Mouse (Mus musculus): ENCODE measurements around the gene Nup133.
A peak's percentile ranks its signal among the peaks of the same experiment; 100 is the strongest.

Gene Nup133

DNA sequence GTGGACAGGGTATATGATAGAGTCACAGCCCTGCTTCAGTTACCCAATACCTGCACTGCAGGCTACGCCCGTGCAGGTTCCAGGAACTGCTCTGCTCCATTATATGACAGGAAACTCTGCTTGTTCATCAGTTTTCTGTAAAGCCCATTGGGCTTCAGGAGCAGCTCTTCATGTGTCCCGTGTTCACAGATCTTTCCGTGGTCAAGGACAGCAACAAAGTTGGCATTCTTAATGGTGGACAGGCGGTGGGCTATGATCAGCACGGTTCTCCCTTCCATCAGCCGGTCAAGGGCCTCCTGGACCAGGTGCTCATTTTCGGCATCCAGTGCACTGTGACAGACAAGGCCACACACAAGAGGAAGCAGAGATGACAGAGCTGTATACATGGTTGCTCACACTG, 5.2 kb upstream of the Nup133 start:
- DNase-seq (ENCODE audit: extremely low read depth, low read depth): no peak

GRCm38 (mm10) chr8:123953686-123954085, 4.6 kb upstream of the Nup133 start:
- DNase-seq (ENCODE audit: extremely low read depth, low read depth): no peak

- peak; percentile 51 for DNase-seq (ENCODE audit: extremely low read depth, low read depth)
Observed at GRCm38 (mm10) chr8:123950077-123950802, 1.2 kb upstream of the Nup133 start.

DNA sequence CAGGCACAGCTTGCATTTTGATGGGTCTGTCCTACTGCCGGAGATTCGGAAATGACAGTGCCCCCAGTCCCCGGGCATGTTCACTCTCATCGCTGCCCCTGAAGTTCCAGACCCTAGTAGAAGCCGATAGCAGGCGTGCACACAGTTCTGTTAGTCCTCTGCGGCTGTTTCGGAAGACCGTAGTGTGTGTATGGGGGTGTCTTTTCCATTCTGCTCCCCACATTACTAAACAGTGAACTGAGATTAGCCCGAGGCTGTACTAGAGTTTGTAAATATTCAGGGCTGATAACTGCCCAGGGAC, 571 bp upstream of the Nup133 start:
- peak; percentile 19 for DNase-seq (ENCODE audit: extremely low read depth, low read depth)

DNA sequence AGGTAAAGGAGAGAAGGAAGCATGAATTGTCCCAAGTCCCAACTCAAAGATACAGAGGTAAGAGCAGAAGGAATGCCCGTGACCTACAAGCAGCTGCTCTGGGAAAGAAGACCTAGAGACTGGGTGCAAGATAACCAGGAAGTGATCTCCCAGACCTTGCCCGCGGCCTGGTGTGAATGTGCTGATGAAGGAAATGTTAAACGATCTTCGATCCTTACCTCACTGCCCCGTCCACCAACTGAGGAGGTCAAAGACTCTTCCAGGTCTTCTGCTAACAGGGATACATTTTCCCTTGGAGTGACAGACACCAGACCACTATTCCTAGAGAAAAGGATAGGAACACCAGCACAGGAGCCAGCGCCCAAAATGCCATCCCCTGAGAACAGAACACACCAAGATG, 20.0 kb downstream of the Nup133 start:
- no peak for DNase-seq (ENCODE audit: extremely low read depth, low read depth)

GRCm38 (mm10) chr8:123925671-123926070, 23.4 kb downstream of the Nup133 start:
- no peak for DNase-seq (ENCODE audit: extremely low read depth, low read depth)

GRCm38 (mm10) chr8:123924719-123925118, 24.3 kb downstream of the Nup133 start:
- peak; percentile 80 for DNase-seq (ENCODE audit: extremely low read depth, low read depth)

- DNase-seq (ENCODE audit: extremely low read depth, low read depth): no peak
Observed at GRCm38 (mm10) chr8:123914635-123915034, 34.4 kb downstream of the Nup133 start.

GRCm38 (mm10) chr8:123912265-123912664, 36.8 kb downstream of the Nup133 start:
- no peak for DNase-seq (ENCODE audit: extremely low read depth, low read depth)

DNA sequence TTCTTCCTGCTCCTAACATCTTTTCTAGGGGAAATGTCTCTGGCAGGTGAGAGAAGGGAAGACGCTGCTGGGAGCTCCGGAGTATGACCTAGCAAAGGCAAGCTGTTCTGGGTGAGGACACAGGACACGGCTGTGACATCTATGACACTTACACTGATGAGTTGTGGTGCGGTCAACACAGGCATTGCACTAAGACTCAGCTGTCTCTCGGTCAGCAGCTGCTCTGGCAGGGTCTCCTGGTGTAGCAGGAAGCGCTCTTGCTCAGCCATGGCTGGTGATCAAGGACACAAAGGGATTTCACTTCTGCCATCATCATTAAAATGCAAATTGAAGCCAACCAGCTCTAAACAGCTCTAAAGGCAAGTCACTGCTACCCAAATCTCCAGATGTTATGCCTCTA, 41.5 kb downstream of the Nup133 start:
- DNase-seq (ENCODE audit: extremely low read depth, low read depth): no peak

GRCm38 (mm10) chr8:123902653-123903052, 46.4 kb downstream of the Nup133 start:
- no peak for DNase-seq (ENCODE audit: extremely low read depth, low read depth)

DNA sequence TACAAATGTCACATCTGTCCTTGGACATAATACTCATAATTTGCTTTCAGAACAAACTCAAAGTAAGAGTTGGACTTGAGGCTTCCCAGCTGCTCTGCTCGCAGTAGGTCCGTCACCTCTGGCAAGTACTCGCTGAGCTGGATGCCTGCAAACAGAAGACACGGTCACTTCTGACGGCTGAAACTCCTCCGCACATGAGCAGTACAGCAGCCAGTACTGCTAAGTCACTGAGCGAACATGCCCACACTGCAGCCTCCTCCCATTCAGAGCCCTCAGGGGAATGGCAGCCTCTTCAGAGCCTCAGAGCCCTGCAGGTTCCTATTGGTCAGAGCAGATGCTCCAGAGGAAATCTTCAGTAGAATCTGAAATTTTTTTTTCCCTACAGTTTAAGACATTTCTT, 49.7 kb downstream of the Nup133 start:
- DNase-seq (ENCODE audit: extremely low read depth, low read depth): no peak

DNA sequence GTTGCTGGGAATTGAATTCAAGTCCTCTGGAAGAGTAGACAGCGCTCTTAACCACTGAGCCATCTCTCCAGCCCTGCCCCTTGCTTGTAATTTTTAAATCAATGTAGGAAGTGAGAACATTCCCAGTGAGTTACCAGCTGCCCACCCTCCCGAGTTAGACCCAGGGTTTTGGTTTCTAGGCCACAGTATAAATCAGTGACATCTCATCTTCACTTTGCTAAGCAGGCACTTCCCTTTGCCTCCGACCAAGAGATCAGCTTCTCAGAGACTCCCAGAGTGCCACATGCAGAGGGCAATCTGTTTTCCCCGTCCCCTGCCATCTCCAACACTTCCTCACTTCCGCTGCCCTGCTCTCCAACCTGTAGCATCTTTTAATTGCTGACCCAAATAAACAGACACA, 50.5 kb downstream of the Nup133 start:
- no peak for DNase-seq (ENCODE audit: extremely low read depth, low read depth)

DNA sequence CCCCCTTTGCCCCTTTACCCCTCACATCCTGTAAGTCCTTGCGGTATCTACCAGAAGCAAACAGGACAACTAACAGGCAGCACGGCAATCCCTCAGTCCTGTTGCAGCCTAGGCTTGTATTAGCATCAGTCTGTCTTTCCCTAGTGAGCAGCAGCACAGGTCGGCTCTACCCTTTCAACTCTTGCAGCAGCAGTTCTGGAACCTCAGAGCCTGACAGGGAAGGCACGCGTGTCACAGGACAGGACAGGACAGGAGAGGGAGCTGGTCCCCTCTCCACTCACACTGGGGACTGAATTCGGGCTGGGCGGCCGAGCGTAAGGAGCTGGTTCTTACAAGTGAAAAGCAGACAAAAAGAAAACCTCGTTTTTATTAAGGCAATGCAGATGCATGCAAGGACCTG, 52.3 kb downstream of the Nup133 start:
- no peak for DNase-seq (ENCODE audit: extremely low read depth, low read depth)

DNA sequence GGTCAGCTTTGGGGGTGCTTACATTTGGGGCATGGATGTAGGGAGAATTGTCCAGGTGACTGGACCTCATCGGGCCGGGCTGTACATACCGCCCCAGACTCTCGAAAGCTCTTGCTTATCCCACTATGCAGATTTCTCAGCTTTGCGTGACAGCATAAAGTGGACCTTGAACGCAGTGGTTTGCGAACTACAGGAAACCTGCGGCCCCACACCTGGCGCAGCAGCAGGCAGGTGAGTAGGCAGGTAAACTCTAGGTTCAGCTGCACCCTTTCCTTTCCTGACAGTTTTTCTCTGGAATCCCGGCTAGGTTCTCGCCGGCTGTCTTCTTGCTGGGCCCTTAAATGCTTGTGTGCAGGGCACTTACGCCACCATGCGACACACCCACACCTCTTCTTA, 52.7 kb downstream of the Nup133 start:
- DNase-seq (ENCODE audit: extremely low read depth, low read depth): no peak

DNA sequence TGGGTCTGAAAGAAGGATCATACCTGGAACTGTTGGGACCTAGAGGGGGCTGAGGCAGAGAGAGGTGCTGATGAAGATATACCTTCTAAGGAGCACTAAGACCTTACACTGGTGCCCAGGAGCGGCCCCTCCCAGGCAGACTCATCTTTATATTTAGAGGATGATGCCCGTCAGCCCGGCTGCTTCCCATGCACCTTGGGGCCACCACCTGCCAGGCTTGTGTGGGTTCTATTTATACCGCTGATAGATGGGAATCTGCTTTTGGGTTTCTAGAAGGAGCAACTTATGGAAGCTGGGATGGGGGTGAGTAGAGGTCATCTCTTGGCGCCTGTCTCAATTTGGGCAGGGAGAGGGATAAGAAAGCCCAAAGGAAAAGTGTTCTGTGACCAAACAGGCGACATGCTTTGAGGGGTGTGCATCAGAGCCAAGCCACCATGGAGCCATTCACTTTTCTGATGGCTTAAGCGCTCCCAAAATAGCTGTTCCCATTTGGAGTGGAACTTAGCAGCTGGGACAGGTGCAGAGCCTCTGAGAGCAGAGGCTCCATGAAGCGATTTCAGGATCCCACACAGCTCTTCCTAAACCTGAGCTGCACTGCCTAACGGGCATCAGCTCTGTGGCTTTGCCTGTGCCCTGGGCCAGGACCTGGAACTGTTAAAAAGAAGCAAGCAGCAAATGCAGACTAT, 53.2 kb downstream of the Nup133 start:
- no peak for DNase-seq (ENCODE audit: extremely low read depth, low read depth)

DNA sequence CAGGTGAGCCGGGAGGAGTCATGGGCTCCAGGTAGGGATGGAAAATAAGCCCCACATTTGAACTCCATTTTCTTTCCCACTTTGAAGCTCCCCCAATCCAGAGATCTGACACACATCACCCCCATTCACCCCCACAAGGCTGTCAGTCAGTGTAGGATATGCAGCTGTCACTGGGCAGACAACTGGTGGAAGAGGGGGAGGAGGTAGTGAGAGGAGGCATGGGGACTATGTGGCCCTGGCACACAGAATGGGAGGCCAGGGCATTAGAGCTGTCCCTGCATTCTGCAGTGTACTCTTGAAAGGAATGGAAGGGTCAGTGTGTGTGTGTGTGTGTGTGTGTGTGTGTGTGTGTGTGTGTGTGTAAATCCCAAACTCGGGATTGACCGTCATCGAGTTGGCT, 53.8 kb downstream of the Nup133 start:
- no peak for DNase-seq (ENCODE audit: extremely low read depth, low read depth)

- DNase-seq (ENCODE audit: extremely low read depth, low read depth): no peak
Observed at GRCm38 (mm10) chr8:123894502-123895097, 54.5 kb downstream of the Nup133 start, which contains the start of gene Acta1. Acta1 (minus strand) TSS chr8:123894751.

DNA sequence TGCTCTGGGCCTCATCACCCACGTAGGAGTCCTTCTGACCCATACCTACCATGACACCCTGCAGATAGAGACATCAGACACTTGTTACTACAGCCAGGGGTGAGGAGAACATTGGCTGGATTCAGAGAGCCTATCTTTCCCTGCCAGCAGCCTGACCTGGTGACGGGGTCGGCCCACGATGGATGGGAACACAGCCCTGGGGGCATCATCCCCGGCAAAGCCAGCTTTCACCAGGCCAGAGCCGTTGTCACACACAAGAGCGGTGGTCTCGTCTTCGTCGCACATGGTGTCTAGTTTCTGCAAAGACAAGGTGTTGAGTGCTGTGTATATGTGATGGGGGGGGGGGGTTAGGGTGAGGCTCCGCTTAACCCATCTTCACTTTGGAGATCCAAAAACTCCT, 55.7 kb downstream of the Nup133 start:
- DNase-seq (ENCODE audit: extremely low read depth, low read depth): no peak

- DNase-seq (ENCODE audit: extremely low read depth, low read depth): no peak
Observed at GRCm38 (mm10) chr8:123892586-123893155, 56.4 kb downstream of the Nup133 start.

DNA sequence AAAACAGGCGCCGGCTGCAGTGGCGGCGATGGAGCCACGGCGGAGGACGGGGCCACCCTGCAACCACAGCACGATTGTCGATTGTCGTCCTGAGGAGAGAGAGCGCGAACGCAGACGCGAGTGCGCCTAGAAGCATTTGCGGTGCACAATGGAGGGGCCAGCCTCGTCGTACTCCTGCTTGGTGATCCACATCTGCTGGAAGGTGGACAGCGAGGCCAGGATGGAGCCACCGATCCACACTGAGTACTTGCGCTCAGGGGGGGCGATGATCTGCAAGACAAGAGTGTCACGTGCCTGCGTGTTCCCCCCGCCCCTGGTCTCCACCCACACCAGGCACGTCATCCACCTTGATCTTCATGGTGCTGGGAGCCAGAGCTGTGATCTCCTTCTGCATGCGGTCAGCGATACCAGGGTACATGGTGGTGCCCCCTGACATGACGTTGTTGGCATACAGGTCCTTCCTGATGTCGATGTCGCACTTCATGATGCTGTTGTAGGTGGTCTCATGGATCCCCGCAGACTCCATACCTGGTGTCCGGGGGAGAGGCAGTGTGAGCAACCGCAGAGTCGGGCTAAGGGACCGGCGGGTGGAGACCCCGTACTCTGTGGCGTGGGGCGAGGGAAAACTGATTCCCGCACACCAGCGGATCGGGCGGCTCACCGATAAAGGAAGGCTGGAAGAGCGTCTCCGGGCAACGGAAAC, 57.0 kb downstream of the Nup133 start:
- no peak for DNase-seq (ENCODE audit: extremely low read depth, low read depth)

DNA sequence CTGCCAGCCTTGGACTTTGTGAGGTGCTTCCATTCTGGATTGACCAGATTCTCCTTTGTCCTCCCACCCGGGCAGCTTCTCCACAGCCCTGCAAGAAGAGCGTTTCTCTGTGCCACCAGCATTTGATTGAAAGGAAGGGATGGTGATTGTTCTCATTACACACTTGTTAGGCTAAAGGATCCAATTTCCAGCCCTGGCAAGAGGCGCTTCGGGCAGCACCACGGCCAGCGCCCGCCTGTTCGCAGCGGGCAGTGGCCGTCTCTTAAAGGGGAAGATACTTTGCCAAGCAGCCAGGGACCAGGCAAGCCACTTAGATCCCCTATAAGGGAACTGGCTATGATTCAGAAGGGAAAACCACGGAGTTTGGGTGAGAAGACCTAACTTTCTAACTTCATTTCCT, 57.8 kb downstream of the Nup133 start:
- DNase-seq (ENCODE audit: extremely low read depth, low read depth): peak; percentile 7

All from MEL-GATA-1-ER (cell line).